ENCODE assay signal across 17 mouse cellular contexts in genomic region chr2:16163246-16163989, GRCm38 (mm10).
DNase-seq lines count a peak whose midpoint lies in the region; ATAC-seq and TF ChIP-seq lines count a peak whose summit lies in the region.
"Had no signal": no experiment of that assay in that cellular context is flagged by ENCODE, and none has a peak within 500 bp of the region (broad histone marks: within the 10 kb centered on the region; RNA-seq: fewer than 3 reads in every experiment).

No protein-coding gene starts in this region.

- no peaks in the 10 kb centered on the region for H3K9me3 ChIP-seq in megakaryocyte, embryonic 14.5 days
- H3K9me3 ChIP-seq in embryonic facial prominence, embryonic 12.5 days = no peaks in the 10 kb centered on the region
- H3K9me3 ChIP-seq: liver, embryonic 15.5 days; neural tube, embryonic 13.5 days had no signal

- no peaks in the 10 kb centered on the region for H3K4me1 ChIP-seq in megakaryocyte, embryonic 14.5 days
- no peaks in the 10 kb centered on the region for H3K4me1 ChIP-seq in embryonic facial prominence, embryonic 12.5 days
- H3K4me1 ChIP-seq: liver, embryonic 15.5 days; neural tube, embryonic 13.5 days had no signal

- no peak overlapping the region for H3K27ac ChIP-seq in embryonic facial prominence, embryonic 12.5 days
- peak overlapping the region; percentile 75 for H3K27ac ChIP-seq in left cerebral cortex, adult 2 months
- H3K27ac ChIP-seq: liver, embryonic 15.5 days; neural tube, embryonic 13.5 days had no signal

- no peaks in the 10 kb centered on the region for H3K36me3 ChIP-seq in megakaryocyte, embryonic 14.5 days (replicated peaks; ENCODE audit: low read length)
- no peaks in the 10 kb centered on the region for H3K36me3 ChIP-seq in embryonic facial prominence, embryonic 12.5 days
- H3K36me3 ChIP-seq: liver, embryonic 15.5 days; neural tube, embryonic 13.5 days had no signal

- intact Hi-C loops in left cerebral cortex, adult 2 months (cut with DNase I) = loop anchor here (1.0 to 5.0 kb wide), 2 partner anchors 65 to 194 kb away; partner anchors contain the start of gene Plxdc2

- no peak overlapping the region for H3K4me2 ChIP-seq in embryonic facial prominence, embryonic 12.5 days (replicated peaks)
- H3K4me2 ChIP-seq: liver, embryonic 15.5 days; neural tube, embryonic 13.5 days had no signal

- H3K4me3 ChIP-seq in megakaryocyte, embryonic 14.5 days (replicated peaks) = peak overlapping the region; percentile 23
- no peak overlapping the region for H3K4me3 ChIP-seq in embryonic facial prominence, embryonic 12.5 days
- no peak overlapping the region for H3K4me3 ChIP-seq in left cerebral cortex, adult 2 months
- H3K4me3 ChIP-seq: liver, embryonic 15.5 days; neural tube, embryonic 13.5 days had no signal

- no peak for ATAC-seq in megakaryocyte, adult 5-6 weeks (ENCODE audit: poor library complexity, severe bottlenecking)
- 0 out of 2 replicates have a peak, but pooled peaks have one; percentile 52 for ATAC-seq in embryonic facial prominence, embryonic 12.5 days (ENCODE audit: insufficient number of reproducible peaks, insufficient read depth, low FRiP score, low TSS enrichment)
- ATAC-seq: forebrain, embryonic 14.5 days; intestine, embryonic 16.5 days; lung, postnatal 0 days had no signal

- WGBS in embryonic facial prominence, embryonic 12.5 days = 84% methylated on average over 5 of the region's 5 CpGs

- no peak for TF ChIP-seq CTCF in left cerebral cortex, adult 2 months (IDR thresholded peaks at IDR 0.05)

- H3K9ac ChIP-seq in embryonic facial prominence, embryonic 12.5 days = no peak overlapping the region
- H3K9ac ChIP-seq: liver, embryonic 15.5 days; neural tube, embryonic 13.5 days had no signal

- peak; percentile 7 to 13 for DNase-seq in left cerebral cortex, adult 2 months (ENCODE audit: extremely low spot score in 1 of 2, low spot score in 2 of 2)
- peak; percentile 14 for DNase-seq in right cerebral cortex, postnatal 25 days
- DNase-seq in adrenal gland, postnatal 10 days = no peak
- DNase-seq in gastrocnemius, postnatal 10 days = no peak
- DNase-seq: cerebellum, adult 9-11 months; embryo, embryonic 11 days; gastrocnemius, postnatal 14 days; kidney, postnatal 10 days; thymus, postnatal 25 days had no signal

- H3K27me3 ChIP-seq in megakaryocyte, embryonic 14.5 days (replicated peaks) = no peaks in the 10 kb centered on the region
- H3K27me3 ChIP-seq in embryonic facial prominence, embryonic 12.5 days = no peaks in the 10 kb centered on the region
- H3K27me3 ChIP-seq: liver, embryonic 15.5 days; neural tube, embryonic 13.5 days had no signal

Comparison
In these comparisons a context has a peak if more than half of its experiments do, and no peak if none do; other contexts are left out.
1. DNase-seq: peak in left cerebral cortex, adult 2 months (2 of 2) and right cerebral cortex, postnatal 25 days (single experiment); none in adrenal gland, postnatal 10 days (single experiment) and gastrocnemius, postnatal 10 days (single experiment).